Mouse (Mus musculus) small intestine, adult 2 months (tissue): ENCODE measurements at regions not wholly inside any gene's neighbourhood (a gene's known extent, or its start where the extent isn't known, plus 50 kb on each side); places are given as distances from the start of the nearest gene placed in this dataset.

Experiments
- CTCF ChIP-seq: fragments of 200-500 bp; IDR thresholded peaks from 2 replicates; pipeline ENCODE4 v1.5.1; 2012; ENCODE audit warnings: low read depth, mild to moderate bottlenecking, control low read depth, inconsistent platforms, low read length, moderate library complexity, mixed read lengths; ENCODE audit not compliant: insufficient replicate concordance, insufficient read length; ENCODE audit errors: extremely low read depth
- POLR2A ChIP-seq: fragments of 200-500 bp; IDR thresholded peaks from 2 replicates; pipeline ENCODE4 v1.6.1; 2012; ENCODE audit warnings: low read depth, mild to moderate bottlenecking, control low read depth, inconsistent platforms, low read length, moderate library complexity

GRCm38 (mm10) chr12:13106931-13107330 lies 142.1 kb downstream of the Ddx1 start:
- no peak for TF ChIP-seq CTCF
- TF ChIP-seq POLR2A: no peak
